Mouse (Mus musculus): Measurements from ENCODE around the gene Wfikkn2.

- TF ChIP-seq CTCF (IDR thresholded peaks at IDR 0.05; ENCODE audit: control insufficient read depth, insufficient read depth, insufficient read length) = no peak
- no peak for TF ChIP-seq USF1 (IDR thresholded peaks at IDR 0.05; ENCODE audit: low read depth)
- no peak for TF ChIP-seq MAX (IDR thresholded peaks at IDR 0.05)
- no peak for TF ChIP-seq MYOG (IDR thresholded peaks at IDR 0.05; ENCODE audit: control insufficient read depth, extremely low read depth, insufficient read length)
- TF ChIP-seq MYOD1 (IDR thresholded peaks at IDR 0.05; ENCODE audit: control insufficient read depth, insufficient read length, low read depth) = no peak
- no peak for TF ChIP-seq FOSL1 (IDR thresholded peaks at IDR 0.05; ENCODE audit: insufficient read depth, low read length, poor library complexity, severe bottlenecking)
- no peak for TF ChIP-seq CEBPB (IDR thresholded peaks at IDR 0.05; ENCODE audit: low read depth)
Measured at GRCm38 (mm10) chr11:94234857-94235256, 10.9 kb downstream of the Wfikkn2 start.
